Mouse (Mus musculus): ENCODE measurements around the gene 1700001J03Rik. TPM values are rescaled to one million over a fixed set of nuclear protein-coding genes. Genes with fewer than 3 reads are reported as not detected.

Gene 1700001J03Rik
- total RNA-seq, 1 experiment: not detected

- in situ Hi-C loops (cut with MboI; ENCODE audit: low sequenced_read_pairs in 2 of 2, unreplicated experiment in 2 of 2): no loop called here
- no peaks in the 10 kb centered on the region for H3K36me3 ChIP-seq (ENCODE audit: control insufficient read depth, insufficient read depth, low read length, poor library complexity, severe bottlenecking)
- no peak for TF ChIP-seq ZC3H11A (IDR thresholded peaks at IDR 0.05; ENCODE audit: borderline replicate concordance, low read depth, low read length)
- TF ChIP-seq HCFC1 (IDR thresholded peaks at IDR 0.05; ENCODE audit: borderline replicate concordance, insufficient read depth, low read length): no peak
- TF ChIP-seq CHD2 (IDR thresholded peaks at IDR 0.05; ENCODE audit: low read depth, low read length): no peak
- no peak for TF ChIP-seq MAFK (IDR thresholded peaks at IDR 0.05; ENCODE audit: insufficient read depth, low read depth, low read length)
- no peak overlapping the region for H3K4me3 ChIP-seq (ENCODE audit: insufficient read depth in 1 of 2, low read depth in 1 of 2, low read length in 2 of 2, poor library complexity in 1 of 2, severe bottlenecking in 1 of 2)
- no peaks in the 10 kb centered on the region for H3K9me3 ChIP-seq (ENCODE audit: control insufficient read depth, insufficient read depth, low read depth, low read length)
- no peaks in the 10 kb centered on the region for H3K4me1 ChIP-seq (ENCODE audit: control insufficient read depth in 2 of 2, insufficient read depth in 2 of 2, low read length in 2 of 2, poor library complexity in 1 of 2)
- H3K27ac ChIP-seq (ENCODE audit: insufficient read depth, low read depth, low read length, poor library complexity, severe bottlenecking): no peak overlapping the region
- DNase-seq (ENCODE audit: low read depth, low spot score): peak; percentile 29
- no peak overlapping the region for H3K9ac ChIP-seq (ENCODE audit: insufficient read depth, low read depth, low read length, poor library complexity, severe bottlenecking)
Measured at GRCm38 (mm10) chr5:146147903-146148302, 37.2 kb downstream of the 1700001J03Rik start.

Other genes with a start within 250 kb of the 1700001J03Rik start
- not detected in 2 replicates for gene Cyp3a25, start 175.7 kb downstream of the 1700001J03Rik start, total RNA-seq (2012; rRNA removed)
- not detected in 2 replicates for gene Cyp3a59, start 106.0 kb downstream of the 1700001J03Rik start, total RNA-seq (2012; rRNA removed)
- not detected in 2 replicates for gene Gm5565, start 24.8 kb downstream of the 1700001J03Rik start, total RNA-seq (2012; rRNA removed)
- gene Gm6309, start 14.6 kb downstream of the 1700001J03Rik start, total RNA-seq (2012; rRNA removed): not detected in 2 replicates
- gene Rnf6, start 36.3 kb upstream of the 1700001J03Rik start, total RNA-seq (2012; rRNA removed): 18.5 and 25.1 TPM in 2 replicates
- gene Cdk8, start 45.9 kb upstream of the 1700001J03Rik start, total RNA-seq (2012; rRNA removed): 61.7 and 63.9 TPM in 2 replicates
- gene Wasf3, start 199.7 kb upstream of the 1700001J03Rik start, total RNA-seq (2012; rRNA removed): 6.2 and 8.0 TPM in 2 replicates

All from ES-E14 (cell line).